Mouse (Mus musculus): ENCODE measurements around the gene Usp20.
"Not testable (repeated sequence)": the region's sequence is repeated elsewhere in the genome, so short reads cannot be mapped to it uniquely, and the experiment has no call there.

The Usp20 gene

DNA sequence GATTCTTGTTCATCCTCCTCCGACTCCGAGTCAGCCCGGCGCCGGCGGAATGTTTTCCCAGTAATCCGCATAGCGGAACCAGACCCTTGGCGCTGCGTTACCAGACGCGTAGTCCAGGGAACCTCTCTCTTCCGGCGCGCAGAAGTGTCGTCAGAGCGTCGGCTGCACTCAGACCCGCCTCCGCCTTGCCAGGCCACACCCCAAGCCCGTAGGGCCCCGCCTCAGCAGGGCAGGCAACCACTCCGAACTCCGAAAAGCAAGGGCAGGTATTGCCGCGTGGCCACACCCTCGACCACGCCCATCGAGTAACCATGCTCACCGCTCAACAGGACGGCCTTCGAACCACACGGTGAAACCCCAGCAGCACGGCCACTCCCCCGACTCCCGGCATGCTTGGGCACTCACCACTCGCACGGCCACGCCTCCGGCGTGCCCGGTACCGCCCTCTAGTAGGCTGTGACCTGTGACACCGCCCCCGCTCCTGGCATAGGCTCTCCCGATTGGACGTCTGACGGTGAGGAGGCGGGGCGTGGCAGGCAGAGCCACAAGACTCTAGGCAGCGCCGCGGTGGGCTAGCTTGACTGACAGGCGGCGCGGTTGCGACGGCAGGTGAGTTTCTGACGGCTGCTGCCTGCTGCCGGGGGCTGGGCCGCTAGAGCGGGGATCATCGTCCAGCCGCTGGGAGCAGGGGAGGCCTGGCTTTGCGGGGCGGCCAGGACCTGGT is at the start of gene Usp20, which contains the start of gene BC005624:
Gene Usp20, plus strand, starts transcription at position 490 of the 724 bp plus-strand sequence.
Gene BC005624, minus strand, starts transcription at position 412 of the 724 bp plus-strand sequence.
- DNase-seq (ENCODE audit: low read depth, low spot score): peak; percentile 99

- no peak for DNase-seq (ENCODE audit: low read depth, low spot score)
Measured at GRCm38 (mm10) chr2:30933032-30933431, 49.0 kb upstream of the Usp20 start.

DNA sequence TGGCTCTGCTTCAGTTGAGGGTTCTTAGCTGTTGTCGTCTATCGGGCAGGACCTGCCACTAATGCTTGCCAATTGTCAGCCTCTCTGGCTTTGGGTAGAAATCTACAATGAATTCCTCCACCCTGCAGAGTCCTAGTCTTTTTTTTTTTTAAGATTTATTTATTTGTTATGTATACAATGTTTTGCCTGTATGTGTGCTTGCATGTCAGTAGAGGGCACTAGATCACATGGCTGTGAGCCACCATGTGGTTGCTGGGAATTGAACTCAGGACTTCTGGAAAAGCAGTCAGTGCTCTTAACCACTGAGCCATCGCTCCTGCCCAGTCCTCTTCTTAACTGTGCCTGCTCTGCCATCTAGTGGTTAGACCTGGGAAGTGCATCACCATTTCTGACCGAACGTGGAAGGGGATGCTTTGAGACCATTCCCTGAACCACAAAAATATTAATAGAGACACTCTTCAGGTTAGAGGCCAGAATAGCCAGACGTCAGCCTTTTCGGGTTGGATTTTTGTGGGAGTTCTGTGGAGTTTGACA is 48.1 kb upstream of the Usp20 start:
- peak; percentile 47 for DNase-seq (ENCODE audit: low read depth, low spot score)

DNA sequence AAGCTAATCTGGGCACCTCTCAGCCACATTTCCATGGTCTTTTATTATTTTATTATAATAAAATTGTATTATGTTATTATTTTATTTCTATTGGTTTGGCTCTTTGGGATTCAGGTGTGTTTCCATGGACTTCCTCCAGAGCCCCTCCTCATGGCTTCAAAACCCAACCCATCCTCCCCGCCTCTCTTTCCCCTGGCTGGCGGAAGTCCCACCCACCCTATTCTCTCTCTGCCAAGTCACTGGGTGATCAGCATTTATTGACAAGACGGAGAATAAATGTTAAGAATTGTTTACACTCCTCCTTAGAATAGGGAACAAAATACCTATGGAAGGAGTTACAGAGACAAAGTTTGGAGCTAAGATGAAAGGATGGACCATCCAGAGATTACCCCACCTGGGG is 45.3 kb upstream of the Usp20 start:
- DNase-seq (ENCODE audit: low read depth, low spot score): no peak

DNA sequence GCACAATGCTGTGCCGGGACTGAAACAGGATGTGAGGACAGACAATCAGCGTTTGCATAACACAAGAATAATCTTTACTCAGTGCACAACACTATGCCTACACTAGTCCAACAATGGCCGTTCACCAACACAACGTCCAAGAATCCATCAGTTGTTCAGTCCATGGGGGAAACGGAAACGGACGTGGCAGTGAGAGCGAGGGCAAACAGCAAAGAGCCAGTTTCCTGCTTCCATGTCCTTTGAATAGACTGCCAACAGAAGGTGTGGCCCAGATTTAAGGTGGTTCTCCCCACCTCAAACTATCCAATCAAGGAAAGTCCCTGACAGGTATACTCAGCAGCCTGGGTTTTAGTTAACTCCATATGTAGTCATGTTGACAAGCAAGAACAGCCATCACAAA is 44.3 kb upstream of the Usp20 start:
- DNase-seq (ENCODE audit: low read depth, low spot score): no peak

GRCm38 (mm10) chr2:30938574-30938991 is 43.5 kb upstream of the Usp20 start:
- DNase-seq (ENCODE audit: low read depth, low spot score): no peak

- DNase-seq (ENCODE audit: low read depth, low spot score): no peak
Measured at GRCm38 (mm10) chr2:30941586-30941985, 40.5 kb upstream of the Usp20 start.

DNA sequence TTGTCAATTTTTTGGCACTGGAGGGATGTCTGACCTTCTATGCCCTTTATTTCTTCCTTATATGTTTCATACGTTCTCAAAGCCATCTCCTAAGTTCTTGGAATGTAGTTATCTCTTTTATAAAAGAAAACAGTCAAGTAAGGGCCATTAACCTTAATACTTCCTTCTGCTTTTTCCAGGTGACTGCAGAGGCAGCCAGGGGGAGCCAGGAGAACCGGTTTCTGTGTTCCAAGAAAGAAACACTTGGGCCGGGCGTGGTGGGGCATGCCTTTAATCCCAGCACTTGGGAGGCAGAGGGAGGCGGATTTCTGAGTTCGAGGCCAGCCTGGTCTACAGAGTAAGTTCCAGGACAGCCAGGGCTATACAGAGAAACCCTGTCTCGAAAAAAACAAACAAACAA is 40.0 kb upstream of the Usp20 start:
- not testable (repeated sequence) for DNase-seq (ENCODE audit: low read depth, low spot score)

DNA sequence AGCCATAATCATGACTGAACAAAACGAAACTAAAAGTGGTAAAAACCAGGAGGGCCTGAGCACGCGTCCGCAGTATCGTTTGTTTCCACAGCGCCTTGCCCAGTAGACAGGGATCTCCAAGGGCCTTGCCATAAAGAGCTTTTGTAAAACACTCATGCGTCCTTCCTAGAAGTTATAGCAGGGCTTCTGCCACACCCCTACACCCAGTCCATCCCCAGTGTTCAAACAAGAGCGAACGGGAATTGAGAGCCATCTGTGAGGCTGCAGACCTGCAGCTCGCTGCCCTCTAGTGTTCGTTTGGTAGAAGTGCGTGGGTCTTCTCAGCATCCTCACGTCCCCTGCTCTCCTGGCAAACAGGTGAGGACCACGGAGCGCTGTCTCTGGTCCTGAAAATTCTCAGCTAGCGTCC is 39.5 kb upstream of the Usp20 start:
- DNase-seq (ENCODE audit: low read depth, low spot score): no peak

GRCm38 (mm10) chr2:30952457-30952823 is 29.6 kb upstream of the Usp20 start:
- DNase-seq (ENCODE audit: low read depth, low spot score): no peak

DNA sequence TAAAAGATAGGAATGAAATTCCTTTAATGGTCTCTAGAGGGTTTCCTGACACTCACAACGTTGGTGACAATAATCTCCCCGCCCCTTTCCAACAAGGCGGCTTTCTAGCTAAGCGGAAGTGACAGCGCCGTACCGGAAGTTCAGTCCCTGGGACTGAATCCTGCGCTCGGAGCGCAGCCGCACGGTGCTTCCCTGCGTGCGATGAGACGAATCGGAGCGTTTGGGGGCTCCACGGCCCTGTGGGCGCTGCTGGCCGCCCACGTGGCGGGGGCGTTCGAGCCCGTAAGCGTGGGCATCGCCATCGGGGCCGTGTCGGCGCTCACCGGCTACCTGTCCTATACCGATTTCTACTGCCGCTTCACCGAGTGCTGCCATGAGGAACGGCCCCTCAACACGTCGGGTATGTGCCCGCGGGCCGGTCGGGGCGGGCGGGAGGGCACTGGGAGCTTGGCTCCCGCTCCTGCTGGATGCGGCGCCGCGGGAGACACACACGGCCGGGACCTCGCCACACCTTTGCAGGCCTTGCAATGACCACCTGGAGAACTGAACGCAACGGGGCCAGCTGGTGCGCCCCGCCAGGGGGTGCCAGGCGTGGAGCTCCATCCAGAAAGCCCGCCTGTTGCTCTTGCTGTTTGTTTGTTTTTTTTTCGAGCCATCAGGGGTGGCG is 29.1 kb upstream of the Usp20 start, which contains the start of gene Tor1b:
Gene Tor1b, plus strand, starts transcription at position 136 of the 667 bp plus-strand sequence.
- DNase-seq (ENCODE audit: low read depth, low spot score): peak; percentile 79

GRCm38 (mm10) chr2:30954797-30955196 is 27.3 kb upstream of the Usp20 start:
- no peak for DNase-seq (ENCODE audit: low read depth, low spot score)

GRCm38 (mm10) chr2:30957511-30957910 is 24.6 kb upstream of the Usp20 start:
- DNase-seq (ENCODE audit: low read depth, low spot score): no peak

GRCm38 (mm10) chr2:30958726-30959125 is 23.4 kb upstream of the Usp20 start:
- DNase-seq (ENCODE audit: low read depth, low spot score): no peak

GRCm38 (mm10) chr2:30959856-30960255 is 22.2 kb upstream of the Usp20 start:
- no peak for DNase-seq (ENCODE audit: low read depth, low spot score)

- no peak for DNase-seq (ENCODE audit: low read depth, low spot score)
Measured at GRCm38 (mm10) chr2:30962570-30963254, 19.4 kb upstream of the Usp20 start.

- no peak for DNase-seq (ENCODE audit: low read depth, low spot score)
Measured at GRCm38 (mm10) chr2:30965627-30966026, 16.5 kb upstream of the Usp20 start.

DNA sequence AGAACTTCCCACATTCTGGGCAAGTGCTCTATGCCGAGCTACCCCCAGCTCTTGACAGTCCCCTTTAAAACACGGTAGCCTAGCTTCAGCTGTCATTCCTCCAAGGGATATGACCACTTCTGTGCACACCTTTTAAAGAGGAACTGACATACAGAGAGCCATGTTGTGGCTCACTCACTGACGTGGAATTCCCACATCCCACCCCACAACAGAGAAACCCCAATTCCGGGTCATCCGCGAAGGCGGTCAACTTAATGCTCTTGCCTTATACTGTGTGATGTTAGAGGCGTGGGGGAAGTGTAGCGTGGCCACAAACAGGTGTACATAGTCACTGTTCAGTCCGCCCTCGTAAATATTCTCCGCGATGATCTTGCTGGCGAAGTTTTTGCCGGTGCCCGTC is 15.3 kb upstream of the Usp20 start:
- DNase-seq (ENCODE audit: low read depth, low spot score): no peak

DNA sequence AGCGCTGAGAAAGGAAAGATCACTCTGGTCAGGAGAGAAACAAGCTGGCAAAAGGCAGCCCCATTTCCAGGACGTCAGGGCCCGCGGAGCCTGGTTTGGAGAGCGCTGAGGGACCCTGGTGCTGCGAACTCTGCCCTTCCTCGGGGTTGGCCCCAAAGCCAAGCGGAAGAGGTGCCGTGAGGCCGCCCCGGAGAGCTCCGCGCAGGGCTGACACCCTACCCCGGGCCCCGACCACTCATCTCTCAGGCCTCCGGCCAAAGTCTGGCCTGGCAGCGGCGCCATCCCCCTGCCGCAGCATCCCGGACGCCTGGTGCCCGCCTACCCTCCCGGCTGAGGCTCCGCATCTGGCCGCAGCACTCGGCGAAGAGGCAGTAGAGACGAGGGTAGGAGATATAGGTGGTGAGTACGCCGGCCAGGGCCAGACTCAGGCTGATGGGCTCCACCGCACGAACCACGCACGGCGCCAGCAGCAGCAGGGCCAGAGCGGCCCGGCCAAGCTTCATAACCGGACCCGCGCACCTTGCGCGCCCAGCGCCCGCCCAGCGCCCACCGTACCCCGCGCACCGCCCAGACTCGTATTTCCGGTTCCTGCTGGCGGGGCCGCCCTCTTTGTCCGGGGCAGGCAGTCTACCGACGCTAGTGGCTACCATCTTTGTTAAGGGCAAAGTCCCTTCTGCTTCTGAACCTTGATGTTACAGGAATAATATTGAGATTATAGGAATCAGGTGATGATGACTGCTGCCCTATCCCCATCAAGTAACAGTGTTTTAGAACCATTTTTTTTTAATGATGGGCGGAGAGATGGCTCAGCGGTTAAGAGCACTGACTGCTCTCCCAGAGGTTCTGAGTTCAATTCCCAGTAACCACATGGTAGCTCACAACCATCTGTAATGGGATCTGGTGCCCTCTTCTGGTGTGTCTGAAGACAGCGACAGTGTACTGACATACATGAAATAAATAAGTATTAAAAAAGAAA is 14.4 kb upstream of the Usp20 start, which contains the start of gene Tor1a:
Gene Tor1a, minus strand, starts transcription at position 582 of the 976 bp plus-strand sequence.
- DNase-seq (ENCODE audit: low read depth, low spot score): peak; percentile 78

DNA sequence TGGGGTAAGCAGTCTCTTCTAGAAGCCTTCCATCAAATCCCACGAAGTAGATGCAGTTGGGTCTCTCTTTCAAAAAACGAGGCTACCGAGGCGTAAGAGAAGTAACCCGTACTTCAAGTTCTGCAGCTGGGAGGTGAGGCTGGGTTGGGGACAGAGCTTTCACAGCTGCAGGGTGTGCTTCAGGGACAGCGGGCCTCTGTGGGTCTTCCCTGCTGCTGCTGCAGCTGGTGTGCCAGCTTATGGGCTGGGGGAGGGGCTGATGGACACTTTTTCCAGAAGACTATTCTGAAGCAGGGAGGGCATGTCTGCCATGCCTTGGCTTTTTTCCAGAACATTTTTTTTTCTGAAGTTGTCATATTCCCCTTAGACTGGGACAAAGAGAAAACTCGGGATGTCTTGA is 945 bp downstream of the Usp20 start:
- DNase-seq (ENCODE audit: low read depth, low spot score): no peak

Data from retina, adult 2 months (tissue).